In genomic region chr11:85766106-85766723, GRCm38 (mm10) we compare ENCODE assay signal across 9 mouse cellular contexts.
A peak's percentile ranks its signal among the peaks of the same experiment; 100 is the strongest.
DNase-seq lines count a peak whose midpoint lies in the region; ATAC-seq and TF ChIP-seq lines count a peak whose summit lies in the region.
"Had no signal": no experiment of that assay in that cellular context is flagged by ENCODE, and none has a peak within 500 bp of the region (broad histone marks: within the 10 kb centered on the region; RNA-seq: fewer than 3 reads in every experiment).

No protein-coding gene starts in this region.

- H3K36me3 ChIP-seq in ES-E14 (ENCODE audit: control insufficient read depth, insufficient read depth, low read length, poor library complexity, severe bottlenecking) = no peaks in the 10 kb centered on the region
- H3K36me3 ChIP-seq in forebrain, embryonic 16.5 days (ENCODE audit: control insufficient read depth, insufficient read depth) = no peaks in the 10 kb centered on the region
- H3K36me3 ChIP-seq in limb, embryonic 14.5 days (ENCODE audit: control insufficient read depth, insufficient read depth, low read length) = no peaks in the 10 kb centered on the region
- H3K36me3 ChIP-seq: liver, embryonic 13.5 days had no signal

- H3K9me3 ChIP-seq in ES-E14 (ENCODE audit: control insufficient read depth, insufficient read depth, low read depth, low read length) = no peaks in the 10 kb centered on the region
- H3K9me3 ChIP-seq in forebrain, embryonic 16.5 days (ENCODE audit: control insufficient read depth, low read length) = no peaks in the 10 kb centered on the region
- no peaks in the 10 kb centered on the region for H3K9me3 ChIP-seq in limb, embryonic 14.5 days (ENCODE audit: control insufficient read depth, low read length)
- H3K9me3 ChIP-seq: liver, embryonic 13.5 days had no signal

- H3K27me3 ChIP-seq in forebrain, embryonic 16.5 days (replicated peaks; ENCODE audit: control insufficient read depth, insufficient read depth, low read length) = no peaks in the 10 kb centered on the region; the same call in 1 of the 2 replicates
- 0 out of 2 replicates have a peak, but pooled peaks cover 4% of the 10 kb centered on the region for H3K27me3 ChIP-seq in limb, embryonic 14.5 days (ENCODE audit: control insufficient read depth, insufficient read depth, low read length)

- ATAC-seq in frontal cortex, adult (ENCODE audit: low TSS enrichment) = peak; percentile 64; the same call in 1 of the 2 replicates
- peak; percentile 79 for ATAC-seq in forebrain, embryonic 16.5 days
- peak; percentile 74 for ATAC-seq in limb, embryonic 14.5 days (ENCODE audit: low FRiP score, low read depth)
- no peak for ATAC-seq in erythroblast, adult 5-6 weeks (replicated peaks; ENCODE audit: low FRiP score, poor library complexity, severe bottlenecking)

- DNase-seq in frontal cortex, postnatal 14 days (ENCODE audit: low spot score in 2 of 2) = no peak
- peak; percentile 89 for DNase-seq in ES-E14 (ENCODE audit: low read depth, low spot score)
- peak; percentile 72 for DNase-seq in limb, embryonic 14.5 days (ENCODE audit: low spot score)
- no peak for DNase-seq in thymus, postnatal 14 days
- DNase-seq in neural tube, embryonic 10.5 days (ENCODE audit: extremely low spot score, low spot score) = no peak
- DNase-seq: liver, embryonic 13.5 days had no signal

- no peak overlapping the region for H3K4me2 ChIP-seq in forebrain, embryonic 16.5 days (ENCODE audit: low read length)
- no peak overlapping the region for H3K4me2 ChIP-seq in limb, embryonic 14.5 days (replicated peaks; ENCODE audit: low read depth, low read length, severe bottlenecking)
- H3K4me2 ChIP-seq: liver, embryonic 13.5 days had no signal

- no peak for TF ChIP-seq POLR2A in limb, embryonic 14.5 days (IDR thresholded peaks at IDR 0.05; ENCODE audit: borderline replicate concordance, extremely low read depth, insufficient read depth, insufficient read length)

- peaks cover 0 to 5% of the 10 kb centered on the region in 2 experiments; a peak in 1 of 4 replicates for H3K4me1 ChIP-seq in ES-E14 (ENCODE audit: control insufficient read depth in 2 of 2, insufficient read depth in 2 of 2, low read length in 2 of 2, poor library complexity in 1 of 2)
- peaks cover 6% of the 10 kb centered on the region for H3K4me1 ChIP-seq in forebrain, embryonic 16.5 days (replicated peaks; ENCODE audit: control insufficient read depth, insufficient read depth, low read length)
- peaks cover 12% of the 10 kb centered on the region for H3K4me1 ChIP-seq in limb, embryonic 14.5 days (ENCODE audit: control insufficient read depth, insufficient read depth, low read length)

- in situ Hi-C loops in ES-E14 (cut with MboI; ENCODE audit: low sequenced_read_pairs in 2 of 2, unreplicated experiment in 2 of 2) = no loop called here

- no peak overlapping the region for H3K4me3 ChIP-seq in ES-E14 (ENCODE audit: insufficient read depth in 1 of 2, low read depth in 1 of 2, low read length in 2 of 2, poor library complexity in 1 of 2, severe bottlenecking in 1 of 2)
- no peak overlapping the region for H3K4me3 ChIP-seq in forebrain, embryonic 16.5 days (replicated peaks; ENCODE audit: low read length)
- no peak overlapping the region for H3K4me3 ChIP-seq in limb, embryonic 14.5 days (replicated peaks; ENCODE audit: low read length)
- H3K4me3 ChIP-seq: liver, embryonic 13.5 days had no signal

- WGBS in forebrain, embryonic 16.5 days = 8% methylated on average over 7 of the region's 7 CpGs
- WGBS in limb, embryonic 14.5 days = 23% methylated on average over 7 of the region's 7 CpGs

- H3K9ac ChIP-seq in ES-E14 (ENCODE audit: insufficient read depth, low read depth, low read length, poor library complexity, severe bottlenecking) = no peak overlapping the region
- H3K9ac ChIP-seq in forebrain, embryonic 16.5 days (replicated peaks; ENCODE audit: low read depth, low read length) = no peak overlapping the region
- H3K9ac ChIP-seq in limb, embryonic 14.5 days (ENCODE audit: low read depth, low read length, severe bottlenecking) = no peak overlapping the region
- H3K9ac ChIP-seq: liver, embryonic 13.5 days had no signal

- H3K27ac ChIP-seq in ES-E14 (ENCODE audit: insufficient read depth, low read depth, low read length, poor library complexity, severe bottlenecking) = no peak overlapping the region; the same call in 1 of the 2 replicates
- H3K27ac ChIP-seq in forebrain, embryonic 16.5 days (ENCODE audit: low read length) = no peak overlapping the region; the same call in 1 of the 2 replicates
- H3K27ac ChIP-seq in limb, embryonic 14.5 days (replicated peaks; ENCODE audit: low read depth, low read length) = no peak overlapping the region; the same call in 1 of the 2 replicates
- H3K27ac ChIP-seq: liver, embryonic 13.5 days had no signal

TF ChIP-seq in ES-E14, 5 proteins besides CTCF, POLR2A, EP300 and RAD21:
- TF ChIP-seq CHD2 (IDR thresholded peaks at IDR 0.05; ENCODE audit: low read depth, low read length) (no peak), ZC3H11A (IDR thresholded peaks at IDR 0.05; ENCODE audit: borderline replicate concordance, low read depth, low read length) (no peak), ZNF384 (IDR thresholded peaks at IDR 0.05; ENCODE audit: low read depth, low read length) (no peak), MAFK (IDR thresholded peaks at IDR 0.05; ENCODE audit: insufficient read depth, low read depth, low read length) (no peak), HCFC1 (IDR thresholded peaks at IDR 0.05; ENCODE audit: borderline replicate concordance, insufficient read depth, low read length) (no peak)

Comparison
In these comparisons a context has a peak if more than half of its experiments do, and no peak if none do; other contexts are left out.
1. DNase-seq: peak in ES-E14 (single experiment) and limb, embryonic 14.5 days (single experiment); none in frontal cortex, postnatal 14 days (0 of 2), thymus, postnatal 14 days (single experiment) and neural tube, embryonic 10.5 days (single experiment).